Mouse (Mus musculus) CH12F3 (cell line): Measurements from ENCODE around the gene Zfp969.
"Not testable (repeated sequence)": the region's sequence is repeated elsewhere in the genome, so short reads cannot be mapped to it uniquely, and the experiment has no call there.

Source experiments
- in situ Hi-C: fragments of 300-500 bp; cut with MboI; formaldehyde crosslinking; loops from 2 replicates; pipeline ENCODE4 v1.14.3; 2020; ENCODE audit warnings: low sequenced_read_pairs

Gene Zfp969

DNA sequence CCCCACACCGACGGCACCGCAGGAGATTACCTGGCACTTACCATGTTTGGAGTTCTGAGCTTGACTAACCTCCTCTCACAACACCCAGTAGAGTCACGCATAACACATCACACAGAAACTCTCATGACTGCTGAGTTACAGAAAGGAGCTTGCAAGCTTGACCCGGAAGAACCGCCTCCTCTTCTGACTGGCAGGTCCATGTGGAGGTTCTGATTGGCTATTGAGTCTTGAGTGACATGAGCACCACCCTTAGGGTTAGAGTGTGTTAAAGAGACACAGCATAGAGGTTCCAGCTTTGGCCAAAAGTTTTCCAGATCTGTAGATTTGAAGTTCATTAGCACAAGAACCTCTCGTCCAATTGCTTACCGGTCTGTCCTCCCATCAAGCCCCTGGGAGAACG is at the start of gene Zfp969:
Gene Zfp969, minus strand, starts transcription at position 101 of the 400 bp plus-strand sequence.
- in situ Hi-C loops: not testable (repeated sequence)

DNA sequence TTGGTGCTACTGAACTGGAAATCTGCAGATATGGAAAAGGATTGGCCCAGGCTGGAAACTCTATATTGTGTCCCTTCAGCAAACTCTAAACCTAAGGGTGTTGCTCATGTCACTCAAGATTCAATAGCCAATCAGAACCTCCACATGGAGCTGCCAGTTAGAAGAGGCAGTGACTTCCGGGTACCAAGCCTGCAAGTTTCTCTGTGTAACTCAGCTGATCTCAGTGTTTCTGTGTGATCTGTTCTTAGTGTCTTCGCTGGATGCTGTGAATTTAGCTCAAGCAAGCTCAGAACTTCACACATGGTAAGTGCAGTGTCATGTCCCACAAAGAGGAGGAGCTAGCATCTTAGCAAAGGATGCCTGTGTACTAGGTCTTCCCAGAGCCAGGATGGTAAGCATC is 37.8 kb upstream of the Zfp969 start, which contains the start of gene Gm2007:
Gene Gm2007, plus strand, starts transcription at position 301 of the 400 bp plus-strand sequence.
- in situ Hi-C loops: not testable (repeated sequence)

DNA sequence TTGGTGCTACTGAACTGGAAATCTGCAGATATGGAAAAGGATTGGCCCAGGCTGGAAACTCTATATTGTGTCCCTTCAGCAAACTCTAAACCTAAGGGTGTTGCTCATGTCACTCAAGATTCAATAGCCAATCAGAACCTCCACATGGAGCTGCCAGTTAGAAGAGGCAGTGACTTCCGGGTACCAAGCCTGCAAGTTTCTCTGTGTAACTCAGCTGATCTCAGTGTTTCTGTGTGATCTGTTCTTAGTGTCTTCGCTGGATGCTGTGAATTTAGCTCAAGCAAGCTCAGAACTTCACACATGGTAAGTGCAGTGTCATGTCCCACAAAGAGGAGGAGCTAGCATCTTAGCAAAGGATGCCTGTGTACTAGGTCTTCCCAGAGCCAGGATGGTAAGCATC is 59.8 kb downstream of the Zfp969 start, which contains the start of gene Gm11007:
Gene Gm11007, plus strand, starts transcription at position 301 of the 400 bp plus-strand sequence.
- in situ Hi-C loops: not testable (repeated sequence)
